In the genomic region with DNA sequence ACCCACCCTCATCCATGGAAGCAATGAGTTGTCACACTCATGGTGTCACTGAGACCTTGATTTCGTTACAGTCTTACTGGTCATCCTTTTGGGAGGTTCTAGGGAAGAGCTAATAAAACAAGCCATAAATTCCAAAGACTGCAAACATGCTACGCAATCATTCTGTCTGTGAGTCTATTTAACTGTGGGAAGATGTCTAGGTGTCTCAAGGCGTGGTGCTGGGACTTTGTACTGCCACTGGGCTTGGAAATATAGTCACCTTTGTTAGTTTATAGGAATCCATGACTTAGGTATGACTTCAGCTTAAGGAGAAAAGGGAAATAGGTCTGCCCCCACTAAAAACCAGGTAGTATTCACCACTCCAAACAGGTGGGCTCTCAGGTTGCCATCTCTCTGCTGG, we compare ENCODE assay signal across 40 mouse cellular contexts. TPM values are rescaled to one million over a fixed set of nuclear protein-coding genes. Genes with fewer than 3 reads are reported as not detected.
"Had no signal": no experiment of that assay in that cellular context is flagged by ENCODE, and none has a peak within 500 bp of the region (broad histone marks: within the 10 kb centered on the region; RNA-seq: fewer than 3 reads in every experiment).

No protein-coding gene starts in this region.

- H3K9ac ChIP-seq: heart, embryonic 12.5 days; heart, embryonic 13.5 days; heart, embryonic 15.5 days; hindbrain, embryonic 13.5 days; hindbrain, embryonic 14.5 days; hindbrain, embryonic 15.5 days; kidney, embryonic 15.5 days had no signal

- ATAC-seq: hindbrain, embryonic 16.5 days; hindbrain, postnatal 0 days; inflammation-experienced regulatory T-cells, adult 6 months had no signal

- H3K4me3 ChIP-seq: heart, adult 2 months; heart, embryonic 10.5 days; heart, embryonic 12.5 days; heart, embryonic 13.5 days; heart, embryonic 15.5 days; hindbrain, embryonic 10.5 days; hindbrain, embryonic 13.5 days; hindbrain, embryonic 15.5 days; kidney, embryonic 15.5 days; layer of hippocampus, adult 2 months; left cerebral cortex, adult 2 months had no signal

- H3K27ac ChIP-seq: heart, adult 2 months; heart, embryonic 10.5 days; heart, embryonic 13.5 days; heart, embryonic 15.5 days; hindbrain, embryonic 10.5 days; hindbrain, embryonic 13.5 days; hindbrain, embryonic 14.5 days; hindbrain, embryonic 15.5 days; hindbrain, postnatal 0 days; kidney, embryonic 15.5 days; kidney, postnatal 0 days; layer of hippocampus, adult 2 months; left cerebral cortex, adult 2 months had no signal

- H3K4me1 ChIP-seq: heart, embryonic 10.5 days; heart, embryonic 12.5 days; hindbrain, embryonic 13.5 days; hindbrain, embryonic 15.5 days; kidney, embryonic 15.5 days had no signal

- DNase-seq: heart, adult 2 months; heart, postnatal 10 days; heart, postnatal 14 days; heart, postnatal 36 days; heart, postnatal 4 days; kidney, adult 11 months; kidney, adult 18-20 months; kidney, adult 2 months; kidney, adult 8-10 months; kidney, adult 9 months; kidney, postnatal 10 days; kidney, postnatal 14 days; kidney, postnatal 25 days; kidney, postnatal 36 days; kidney, postnatal 4 days; layer of hippocampus, adult 9-11 months; layer of hippocampus, postnatal 36 days had no signal

- H3K27me3 ChIP-seq: heart, embryonic 12.5 days; heart, embryonic 13.5 days; heart, embryonic 15.5 days; hindbrain, embryonic 13.5 days; hindbrain, embryonic 15.5 days; kidney, embryonic 15.5 days had no signal

- H3K4me2 ChIP-seq: heart, embryonic 11.5 days; heart, embryonic 12.5 days; heart, embryonic 13.5 days; heart, embryonic 15.5 days; hindbrain, embryonic 13.5 days; hindbrain, embryonic 14.5 days; hindbrain, embryonic 15.5 days; kidney, embryonic 15.5 days had no signal

- H3K9me3 ChIP-seq: heart, embryonic 10.5 days; heart, embryonic 12.5 days; heart, embryonic 13.5 days; heart, embryonic 15.5 days; hindbrain, embryonic 10.5 days; hindbrain, embryonic 13.5 days; hindbrain, embryonic 15.5 days; kidney, embryonic 15.5 days had no signal

- H3K36me3 ChIP-seq: heart, embryonic 10.5 days; heart, embryonic 12.5 days; heart, embryonic 13.5 days; heart, embryonic 15.5 days; hindbrain, embryonic 10.5 days; hindbrain, embryonic 13.5 days; hindbrain, embryonic 15.5 days; kidney, embryonic 15.5 days had no signal

RNA-seq across cellular contexts. Expression of a gene that starts 17.7 kb away (rescaled TPM):
- total RNA-seq: heart, adult 2 months; heart, adult 8-10 months; hindbrain, postnatal 0 days had no signal
- polyA plus RNA-seq: heart, embryonic 10.5 days; heart, embryonic 11.5 days; heart, embryonic 13.5 days; heart, embryonic 14.5 days; heart, embryonic 15.5 days; heart, embryonic 16.5 days; heart, postnatal 0 days; hindbrain, embryonic 10.5 days; hindbrain, embryonic 13.5 days; hindbrain, embryonic 15.5 days; hindbrain, embryonic 16.5 days; inflammation-experienced regulatory T-cells, adult 6 months; intestine, embryonic 14.5 days; kidney, embryonic 14.5 days; kidney, embryonic 15.5 days; kidney, embryonic 16.5 days; kidney, postnatal 0 days had no signal
